Mouse (Mus musculus) layer of hippocampus, adult 2 months (tissue): Measurements from ENCODE around the gene Pvalb. TPM values are rescaled to one million over a fixed set of nuclear protein-coding genes. Genes with fewer than 3 reads are reported as not detected.
A peak's percentile ranks its signal among the peaks of the same experiment; 100 is the strongest.

ENCODE experiments used
- DNase-seq, 2 experiments: peaks; one replicate each; pipeline ENCODE4 v3.0.0; 2022; ENCODE audit warnings: low spot score in 2 of 2
- H3K27ac ChIP-seq: fragments of 200-600 bp; 2 replicates; pipeline ENCODE4 v1.8.1; 2022
- H3K4me3 ChIP-seq: fragments of 200-600 bp; 2 replicates; pipeline ENCODE4 v1.8.1; 2022; ENCODE audit warnings: mild to moderate bottlenecking
- CTCF ChIP-seq: fragments of 200-600 bp; conservative IDR thresholded peaks from 2 replicates; pipeline ENCODE4 v1.8.1; 2022; ENCODE audit warnings: antibody characterized with exemption, mild to moderate bottlenecking, moderate library complexity
- total RNA-seq, 2 experiments: library from RNA; stranded (reverse); gene quantifications; 2 replicates each; pipeline ENCODE4 v1.2.3; 2021

Gene Pvalb
- total RNA-seq, 2 experiments from 2014 or later, result 57.3 to 63.3 TPM

DNA sequence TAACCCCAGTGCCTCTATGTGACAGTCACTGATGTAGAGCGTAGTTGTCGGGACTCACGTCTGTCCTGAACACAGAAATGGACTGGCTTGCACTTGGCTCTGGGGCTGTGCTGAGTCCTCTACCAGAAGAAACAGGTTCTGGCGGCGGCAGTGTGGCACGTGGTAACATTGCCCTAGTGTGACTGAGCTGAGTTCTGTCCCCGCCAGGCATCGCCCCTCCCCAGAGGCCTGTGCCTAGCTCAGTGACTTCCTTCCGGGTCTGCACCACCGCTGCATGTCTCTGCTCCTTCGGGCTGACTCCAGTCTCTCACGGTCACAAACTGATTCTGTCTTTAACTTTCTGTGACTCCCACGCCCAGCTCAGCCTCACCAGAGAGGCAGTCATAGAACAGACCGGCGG lies 35.5 kb downstream of the Pvalb start:
- Histone ChIP-seq H3K4me3 (no peak overlapping the region), H3K27ac (no peak overlapping the region)
- TF ChIP-seq CTCF, result no peak
- DNase-seq, result no peak

DNA sequence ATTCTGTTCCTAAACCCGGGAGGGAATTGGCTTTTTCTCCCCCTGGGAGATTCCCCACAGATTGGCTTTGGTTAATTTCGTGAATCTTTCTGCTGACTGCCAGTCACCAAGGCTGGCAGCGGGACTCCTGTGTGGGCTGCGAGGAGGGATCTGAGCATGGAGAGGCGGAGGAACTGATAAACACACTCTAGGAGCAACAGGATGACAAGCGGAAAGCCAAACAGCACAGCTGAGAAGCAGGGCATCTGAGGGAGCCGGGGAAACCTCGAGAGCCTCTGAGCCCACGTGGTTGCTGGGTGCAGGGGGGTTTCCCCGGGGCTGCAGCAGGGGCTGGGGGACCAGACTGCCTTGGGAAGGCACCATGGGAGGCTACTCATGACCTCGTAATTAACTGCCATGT lies 36.6 kb downstream of the Pvalb start:
- H3K4me3 ChIP-seq, result no peak overlapping the region
- TF ChIP-seq CTCF, result no peak
- H3K27ac ChIP-seq, result no peak overlapping the region
- DNase-seq, result peak; percentile 51 to 78

DNA sequence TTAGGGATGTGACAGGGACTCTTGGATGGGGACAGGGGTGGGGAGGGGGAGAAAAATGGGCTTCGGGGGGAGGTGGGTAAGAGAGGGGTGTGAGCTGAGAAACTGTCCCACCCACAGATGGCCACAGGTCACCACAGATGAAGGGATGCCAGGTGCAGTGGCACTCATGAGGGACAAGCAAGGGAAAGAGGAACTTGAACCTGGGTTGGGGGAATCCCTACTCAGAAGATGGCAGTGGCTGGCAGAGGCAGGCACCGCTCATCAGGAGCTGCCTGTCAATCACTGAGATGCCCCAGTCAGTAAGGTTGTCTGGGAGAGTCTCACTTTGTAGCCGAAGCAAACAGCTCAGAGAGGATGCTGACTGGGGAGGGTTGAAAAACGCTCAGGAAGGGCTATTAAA lies 40.9 kb downstream of the Pvalb start:
- no peak overlapping the region for H3K4me3 ChIP-seq
- DNase-seq, result no peak
- no peak for TF ChIP-seq CTCF
- H3K27ac ChIP-seq, result no peak overlapping the region

- no peak for TF ChIP-seq CTCF
- H3K4me3 ChIP-seq, result no peak overlapping the region
- no peak for DNase-seq
- peak overlapping the region; percentile 20; the same call in 1 of the 2 replicates for H3K27ac ChIP-seq
Observed at GRCm38 (mm10) chr15:78164466-78164865, 41.7 kb downstream of the Pvalb start.

DNA sequence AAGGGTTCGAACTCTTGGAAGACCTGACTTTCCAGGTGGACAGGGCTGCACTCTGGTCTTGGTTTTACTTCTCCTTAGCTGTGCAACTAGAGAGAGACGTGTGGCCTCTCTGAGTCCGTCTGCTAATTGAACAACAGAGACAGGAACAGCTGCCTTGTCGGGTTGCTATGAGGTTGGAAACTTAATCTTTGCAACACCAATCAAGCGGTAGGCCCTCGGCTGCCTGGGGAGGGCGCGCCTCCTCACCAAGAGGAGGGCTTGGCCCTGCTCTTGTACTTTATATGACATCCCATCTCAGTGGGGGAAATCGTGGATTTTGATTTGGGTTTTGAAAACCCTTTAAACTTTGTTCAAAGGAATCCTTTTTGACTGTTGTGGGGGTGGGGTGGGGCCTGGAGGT lies 44.3 kb downstream of the Pvalb start:
- no peak for DNase-seq
- TF ChIP-seq CTCF, result no peak
- Histone ChIP-seq H3K4me3 (no peak overlapping the region), H3K27ac (no peak overlapping the region)

DNA sequence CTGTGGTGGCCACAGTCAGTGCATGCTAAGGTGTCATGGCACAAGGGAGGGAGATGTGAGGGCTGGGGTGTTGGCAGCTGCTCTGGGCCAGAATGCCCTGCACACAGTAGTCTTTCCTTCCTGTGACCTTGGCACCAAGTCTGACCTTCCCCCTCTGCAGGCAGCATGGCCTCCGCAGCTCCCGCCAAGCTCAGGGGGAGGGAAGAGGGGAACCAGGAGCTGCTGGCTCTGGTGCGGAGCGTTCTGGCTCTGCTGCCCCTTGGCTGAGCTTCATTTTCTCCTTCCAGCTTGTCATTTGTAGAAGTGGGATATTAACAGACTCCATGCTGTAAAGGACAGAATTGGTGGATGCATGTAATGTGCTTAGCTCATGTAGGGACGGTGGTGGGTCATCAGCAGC lies 47.9 kb downstream of the Pvalb start:
- no peak for DNase-seq
- TF ChIP-seq CTCF, result no peak
- Histone ChIP-seq H3K4me3 (no peak overlapping the region), H3K27ac (no peak overlapping the region)

GRCm38 (mm10) chr15:78157824-78158223 lies 48.4 kb downstream of the Pvalb start:
- DNase-seq, result no peak
- Histone ChIP-seq H3K27ac (no peak overlapping the region), H3K4me3 (no peak overlapping the region)
- no peak for TF ChIP-seq CTCF

GRCm38 (mm10) chr15:78157330-78157729 lies 48.9 kb downstream of the Pvalb start:
- DNase-seq, result no peak
- Histone ChIP-seq H3K27ac (no peak overlapping the region), H3K4me3 (no peak overlapping the region)
- no peak for TF ChIP-seq CTCF

GRCm38 (mm10) chr15:78155421-78155820 lies 50.8 kb downstream of the Pvalb start:
- TF ChIP-seq CTCF, result no peak
- H3K4me3 ChIP-seq, result no peak overlapping the region
- DNase-seq, result no peak
- no peak overlapping the region for H3K27ac ChIP-seq

DNA sequence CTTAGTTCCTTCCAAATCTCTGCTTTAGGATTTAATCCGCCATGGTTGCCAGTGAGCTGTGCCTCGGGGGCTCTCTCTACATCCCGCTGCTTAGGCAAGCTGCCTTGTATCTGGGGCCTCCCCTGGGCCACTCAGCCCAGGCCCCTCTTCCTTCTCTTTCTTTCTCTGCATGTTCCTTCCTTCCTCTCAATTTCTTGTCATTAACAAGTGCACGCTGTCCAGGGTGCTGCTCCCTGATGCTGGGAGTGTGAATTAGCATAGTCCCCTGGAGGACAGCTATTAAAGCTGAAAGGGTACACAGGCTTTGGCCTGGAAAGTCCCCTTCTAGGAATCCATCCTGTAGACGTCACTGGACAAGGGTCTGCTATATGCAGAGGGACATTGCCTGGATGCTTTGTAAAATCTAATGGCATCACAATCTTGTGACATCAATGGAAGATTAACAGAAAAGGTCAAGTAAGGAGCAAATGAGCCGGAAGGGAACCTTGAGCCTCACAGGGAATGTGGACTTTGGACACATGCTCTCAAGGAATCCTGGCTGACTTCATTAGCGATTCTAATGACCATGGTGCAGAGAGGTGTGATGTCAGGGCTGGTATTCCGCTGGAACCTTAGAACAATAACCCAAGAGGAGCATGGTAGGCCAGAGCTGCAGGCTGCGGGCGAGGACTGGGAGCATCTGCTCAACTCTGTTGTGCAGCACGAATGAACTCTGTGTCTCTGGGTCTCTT lies 53.0 kb downstream of the Pvalb start:
- Histone ChIP-seq H3K27ac (no peak overlapping the region), H3K4me3 (no peak overlapping the region)
- no peak for DNase-seq
- TF ChIP-seq CTCF, result no peak

- Histone ChIP-seq H3K27ac (no peak overlapping the region), H3K4me3 (no peak overlapping the region)
- TF ChIP-seq CTCF, result no peak
- no peak for DNase-seq
Observed at GRCm38 (mm10) chr15:78148565-78148964, 57.6 kb downstream of the Pvalb start.

Other genes starting within 250 kb of the Pvalb start
- 10 to 100 TPM; 11.1 to 11.7 TPM for gene Foxred2, start 249.7 kb downstream of the Pvalb start, total RNA-seq
- 100 to 1,000 TPM in 1 of 2 experiments, 10 to 100 TPM in 1; 94.7 to 103 TPM for gene Eif3d, start 235.6 kb downstream of the Pvalb start, total RNA-seq
- 10 to 100 TPM; 36.0 to 36.8 TPM for gene Cacng2, start 86.4 kb downstream of the Pvalb start, total RNA-seq
- gene Ift27, start 32.3 kb downstream of the Pvalb start, total RNA-seq, result 10 to 100 TPM; 22.7 to 23.3 TPM
- gene Ncf4, start 38.4 kb upstream of the Pvalb start, total RNA-seq, result 1 to 10 TPM in 1 of 2 experiments, under 1 TPM in 1; 0.69 to 2.0 TPM
- gene Csf2rb2, start 99.3 kb upstream of the Pvalb start, total RNA-seq, result 1 to 10 TPM; 2.9 to 4.2 TPM
- gene Csf2rb, start 119.4 kb upstream of the Pvalb start, total RNA-seq, result 1 to 10 TPM; 1.3 to 1.7 TPM
- gene Tex33, start 189.5 kb upstream of the Pvalb start, total RNA-seq, result not detected
- gene Tst, start 199.5 kb upstream of the Pvalb start, total RNA-seq, result 10 to 100 TPM; 35.6 to 40.3 TPM
- gene Mpst, start 200.0 kb upstream of the Pvalb start, total RNA-seq, result 10 to 100 TPM; 29.5 to 31.8 TPM
- 100 to 1,000 TPM; 263 to 271 TPM for gene Kctd17, start 222.2 kb upstream of the Pvalb start, total RNA-seq